Mouse (Mus musculus): Measurements from ENCODE around the gene Vmn1r16. TPM values are rescaled to one million over a fixed set of nuclear protein-coding genes. Genes with fewer than 3 reads are reported as not detected.
"Not testable (repeated sequence)": the region's sequence is repeated elsewhere in the genome, so short reads cannot be mapped to it uniquely, and the experiment has no call there.

Gene Vmn1r16
- not detected in 2 replicates for polyA plus RNA-seq (2012; ENCODE audit: insufficient read depth, insufficient read length, missing spikeins)

- Histone ChIP-seq H3K4me1 (ENCODE audit: control insufficient read depth, insufficient read depth, insufficient read length, low read length) (no peaks in the 10 kb centered on the region), H3K4me3 (ENCODE audit: insufficient read depth, low read depth, low read length) (no peak within 1 kb of the TSS), H3K27ac (replicated peaks; ENCODE audit: low read depth, low read length) (no peak within 1 kb of the TSS)
These were observed at the start of gene Vmn1r16 for GRCm38 (mm10) chr6:57329394-57329793. Gene Vmn1r16, minus strand, starts transcription at chr6:57329494.

DNA sequence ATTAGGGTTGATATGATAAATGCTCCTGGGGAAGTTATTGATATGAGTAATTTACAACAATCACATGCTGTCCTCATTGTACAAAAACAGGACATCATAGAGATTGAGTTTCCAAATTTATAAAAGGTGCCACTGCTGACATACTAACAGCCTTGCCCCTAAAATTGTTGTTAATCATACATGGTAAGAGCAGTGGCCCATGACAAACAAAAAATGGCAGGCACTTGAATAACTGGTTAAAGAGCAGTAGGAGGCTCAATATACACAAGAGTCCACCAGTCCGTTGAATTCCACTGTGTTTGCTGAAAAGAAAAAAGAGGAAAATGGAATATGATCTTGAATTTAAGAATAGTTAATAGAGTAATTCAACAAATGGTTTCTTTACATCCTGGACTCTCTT lies 38.2 kb upstream of the Vmn1r16 start:
- H3K4me1 ChIP-seq (ENCODE audit: control insufficient read depth, insufficient read depth, insufficient read length, low read length): no peaks in the 10 kb centered on the region
- no peak overlapping the region for H3K4me3 ChIP-seq (ENCODE audit: insufficient read depth, low read depth, low read length)

DNA sequence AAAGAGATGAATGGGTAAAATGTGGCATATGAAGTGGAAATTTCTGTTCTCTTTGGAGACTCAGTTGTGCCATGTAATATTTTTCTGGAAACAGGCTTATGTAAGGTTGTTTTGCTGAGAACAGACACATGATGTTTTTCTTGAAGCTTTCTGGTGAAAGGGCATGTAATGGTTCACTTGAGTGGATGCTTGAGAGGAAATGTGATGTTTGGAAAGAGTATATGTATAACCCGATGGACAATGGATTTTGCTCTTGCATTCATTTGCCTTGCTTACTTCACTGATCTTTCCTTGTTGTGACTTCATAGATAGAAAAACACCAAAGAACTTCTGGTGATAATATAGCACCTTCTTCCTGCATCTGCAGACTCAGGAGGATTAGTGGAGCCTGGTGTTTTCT lies 36.6 kb upstream of the Vmn1r16 start:
- not testable (repeated sequence) for H3K4me1 ChIP-seq (ENCODE audit: control insufficient read depth, insufficient read depth, insufficient read length, low read length); H3K27ac ChIP-seq (replicated peaks; ENCODE audit: low read depth, low read length); H3K4me3 ChIP-seq (ENCODE audit: insufficient read depth, low read depth, low read length)

More for the DNA sequence above, 38.2 kb upstream of the Vmn1r16 start:
- H3K27ac ChIP-seq (replicated peaks; ENCODE audit: low read depth, low read length): no peak overlapping the region

DNA sequence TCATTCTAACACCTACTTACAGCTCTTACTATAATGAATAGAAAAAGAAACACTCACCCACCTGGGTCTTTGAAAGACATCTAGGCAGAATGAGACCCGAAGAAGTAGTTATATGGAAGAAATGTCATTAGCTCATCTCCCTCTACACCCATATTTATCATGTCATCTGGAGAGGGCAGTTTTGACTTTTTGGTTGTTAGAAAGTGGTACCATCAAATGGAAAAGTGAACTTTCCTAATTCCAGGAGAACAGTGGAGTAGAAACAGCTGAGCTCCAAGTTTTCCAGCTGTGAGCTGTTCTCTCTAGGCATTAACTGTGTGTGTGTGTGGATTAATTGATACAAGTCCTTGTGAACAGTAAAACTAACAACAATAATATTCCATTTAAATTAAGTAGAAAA lies 34.3 kb upstream of the Vmn1r16 start, which contains the start of gene Vmn1r17:
TSS of gene Vmn1r17 (minus strand) at position 101 of the 400 bp plus-strand sequence.
- no peak within 1 kb of the TSS for H3K27ac ChIP-seq (replicated peaks; ENCODE audit: low read depth, low read length)
- no peak within 1 kb of the TSS for H3K4me3 ChIP-seq (ENCODE audit: insufficient read depth, low read depth, low read length)
- H3K4me1 ChIP-seq (ENCODE audit: control insufficient read depth, insufficient read depth, insufficient read length, low read length): no peaks in the 10 kb centered on the region

- Histone ChIP-seq H3K4me3 (ENCODE audit: insufficient read depth, low read depth, low read length) (no peak overlapping the region), H3K27ac (replicated peaks; ENCODE audit: low read depth, low read length) (no peak overlapping the region), H3K4me1 (ENCODE audit: control insufficient read depth, insufficient read depth, insufficient read length, low read length) (no peaks in the 10 kb centered on the region)
These were observed 27.6 kb upstream of the Vmn1r16 start for GRCm38 (mm10) chr6:57356864-57357263.

GRCm38 (mm10) chr6:57326176-57326575 lies 3.1 kb downstream of the Vmn1r16 start:
- Histone ChIP-seq H3K4me3 (ENCODE audit: insufficient read depth, low read depth, low read length) (no peak overlapping the region), H3K27ac (replicated peaks; ENCODE audit: low read depth, low read length) (no peak overlapping the region)

DNA sequence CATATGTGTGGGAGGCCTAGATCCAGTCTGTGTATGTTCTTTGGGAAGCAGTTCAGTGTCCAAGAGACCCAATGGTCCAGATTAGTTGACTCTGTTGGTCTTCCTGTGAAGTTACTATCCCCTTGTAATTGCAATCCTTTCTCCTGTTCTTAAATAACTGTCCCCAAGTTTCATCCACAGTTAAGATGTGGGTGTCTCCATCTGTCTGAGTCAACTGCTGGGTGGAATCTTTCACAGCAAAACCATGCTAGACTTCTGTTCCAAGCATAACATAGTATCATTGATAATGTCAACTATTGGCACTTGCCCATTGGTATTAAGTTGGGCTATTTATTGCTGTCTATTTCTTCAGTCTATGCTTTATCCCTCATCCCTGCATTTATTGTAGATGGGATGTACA lies 50.3 kb downstream of the Vmn1r16 start:
- H3K27ac ChIP-seq (replicated peaks; ENCODE audit: low read depth, low read length): no peak overlapping the region
- no peaks in the 10 kb centered on the region for H3K4me1 ChIP-seq (ENCODE audit: control insufficient read depth, insufficient read depth, insufficient read length, low read length)
- no peak overlapping the region for H3K4me3 ChIP-seq (ENCODE audit: insufficient read depth, low read depth, low read length)

More at GRCm38 (mm10) chr6:57326176-57326575, 3.1 kb downstream of the Vmn1r16 start:
- H3K4me1 ChIP-seq (ENCODE audit: control insufficient read depth, insufficient read depth, insufficient read length, low read length): no peaks in the 10 kb centered on the region

- no peak overlapping the region for H3K4me3 ChIP-seq (ENCODE audit: insufficient read depth, low read depth, low read length)
- no peaks in the 10 kb centered on the region for H3K4me1 ChIP-seq (ENCODE audit: control insufficient read depth, insufficient read depth, insufficient read length, low read length)
- H3K27ac ChIP-seq (replicated peaks; ENCODE audit: low read depth, low read length): no peak overlapping the region
These were observed 56.8 kb downstream of the Vmn1r16 start for GRCm38 (mm10) chr6:57272517-57272916.

DNA sequence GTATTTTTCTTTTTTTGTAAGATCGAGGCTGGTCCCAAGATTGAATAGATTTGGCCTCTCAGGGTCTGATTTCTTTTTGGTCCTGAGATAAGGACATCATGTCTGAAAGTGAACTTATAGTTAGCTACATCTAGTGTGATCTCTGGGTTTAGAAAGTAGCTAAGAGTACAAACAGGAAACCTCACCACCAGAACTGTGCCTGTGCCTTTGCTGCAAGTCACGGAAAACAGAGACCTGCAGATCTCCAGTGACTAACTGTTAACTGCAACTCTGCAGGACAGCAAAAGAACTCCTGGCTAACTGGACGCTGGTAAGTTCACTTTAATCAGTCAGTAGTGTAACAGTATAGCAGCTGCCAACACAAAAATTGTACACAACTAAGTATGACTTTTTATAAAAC lies 57.4 kb downstream of the Vmn1r16 start:
- H3K4me1 ChIP-seq (ENCODE audit: control insufficient read depth, insufficient read depth, insufficient read length, low read length): no peaks in the 10 kb centered on the region
- no peak overlapping the region for H3K27ac ChIP-seq (replicated peaks; ENCODE audit: low read depth, low read length)
- H3K4me3 ChIP-seq (ENCODE audit: insufficient read depth, low read depth, low read length): no peak overlapping the region

Other genes with a start within 250 kb of the Vmn1r16 start
- not detected in 2 replicates for gene Vmn1r10, start 220.0 kb downstream of the Vmn1r16 start, polyA plus RNA-seq (2012; ENCODE audit: insufficient read depth, insufficient read length, missing spikeins)
- not detected in 2 replicates for gene Vmn1r11, start 196.0 kb downstream of the Vmn1r16 start, polyA plus RNA-seq (2012; ENCODE audit: insufficient read depth, insufficient read length, missing spikeins)
- gene Vmn1r12, start 172.6 kb downstream of the Vmn1r16 start, polyA plus RNA-seq (2012; ENCODE audit: insufficient read depth, insufficient read length, missing spikeins): not detected in 2 replicates
- gene Vmn1r13, start 126.2 kb downstream of the Vmn1r16 start, polyA plus RNA-seq (2012; ENCODE audit: insufficient read depth, insufficient read length, missing spikeins): 0.20 TPM in 1 of 2 replicates, not detected in the other
- not detected in 2 replicates for gene Vmn1r14, start 97.8 kb downstream of the Vmn1r16 start, polyA plus RNA-seq (2012; ENCODE audit: insufficient read depth, insufficient read length, missing spikeins)
- not detected in 2 replicates for gene Vmn1r15, start 71.5 kb downstream of the Vmn1r16 start, polyA plus RNA-seq (2012; ENCODE audit: insufficient read depth, insufficient read length, missing spikeins)
- not detected in 2 replicates for gene Vmn1r17, start 34.2 kb upstream of the Vmn1r16 start, polyA plus RNA-seq (2012; ENCODE audit: insufficient read depth, insufficient read length, missing spikeins)
- gene Vmn1r18, start 66.3 kb upstream of the Vmn1r16 start, polyA plus RNA-seq (2012; ENCODE audit: insufficient read depth, insufficient read length, missing spikeins): not detected in 2 replicates
- not detected in 2 replicates for gene Vmn1r19, start 74.3 kb upstream of the Vmn1r16 start, polyA plus RNA-seq (2012; ENCODE audit: insufficient read depth, insufficient read length, missing spikeins)
- gene Vmn1r20, start 99.4 kb upstream of the Vmn1r16 start, polyA plus RNA-seq (2012; ENCODE audit: insufficient read depth, insufficient read length, missing spikeins): not detected in 2 replicates
- gene Ppm1k, start 206.0 kb upstream of the Vmn1r16 start, polyA plus RNA-seq (2012; ENCODE audit: insufficient read depth, insufficient read length, missing spikeins): 9.2 and 17.2 TPM in 2 replicates

Data from brown adipose tissue, adult 24 weeks (tissue).